Comparison of ENCODE assay signal across 9 mouse cellular contexts in the genomic region with DNA sequence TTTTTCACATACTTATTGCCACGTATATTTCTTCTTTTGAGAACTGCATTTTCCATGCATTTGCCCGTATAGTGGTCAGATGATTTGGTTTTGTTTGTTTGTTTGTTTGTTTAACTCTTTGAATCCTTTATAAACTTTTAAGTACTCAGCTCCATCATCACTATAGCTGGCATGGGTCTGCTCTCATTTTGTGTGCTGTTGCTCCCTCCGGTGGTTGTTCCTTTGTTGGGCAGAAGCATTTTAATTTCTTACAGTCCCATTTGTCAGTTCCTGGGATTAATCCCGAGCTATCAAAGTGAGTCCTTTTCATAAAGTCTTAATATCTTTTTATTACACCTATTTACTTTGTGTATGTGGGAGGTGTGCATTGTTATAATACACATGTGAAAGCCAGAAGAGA.
DNase-seq lines count a peak whose midpoint lies in the region; ATAC-seq and TF ChIP-seq lines count a peak whose summit lies in the region.
"Had no signal": no experiment of that assay in that cellular context is flagged by ENCODE, and none has a peak within 500 bp of the region (broad histone marks: within the 10 kb centered on the region; RNA-seq: fewer than 3 reads in every experiment).

No protein-coding gene starts in this region.

- H3K4me2 ChIP-seq in lung, postnatal 0 days (replicated peaks; ENCODE audit: low read depth, low read length), result no peak overlapping the region
- H3K4me2 ChIP-seq: liver, embryonic 15.5 days had no signal

- TF ChIP-seq EP300 in lung, postnatal 0 days (IDR thresholded peaks at IDR 0.05), result no peak

- TF ChIP-seq CTCF in thymus, adult 2 months (IDR thresholded peaks at IDR 0.05; ENCODE audit: borderline replicate concordance, control insufficient read depth, extremely low read depth, insufficient read depth, low read length, poor library complexity), result no peak
- peak; percentile 63 for TF ChIP-seq CTCF in lung, postnatal 0 days (IDR thresholded peaks at IDR 0.05)

- H3K27me3 ChIP-seq in thymus, adult 2 months (ENCODE audit: control insufficient read depth, insufficient read depth, low read length), result no peaks in the 10 kb centered on the region
- no peaks in the 10 kb centered on the region for H3K27me3 ChIP-seq in lung, postnatal 0 days (replicated peaks; ENCODE audit: insufficient read depth, low read length)
- H3K27me3 ChIP-seq: liver, embryonic 15.5 days had no signal

- H3K36me3 ChIP-seq in thymus, adult 2 months (ENCODE audit: control insufficient read depth, insufficient read depth, low read length), result no peaks in the 10 kb centered on the region
- no peaks in the 10 kb centered on the region for H3K36me3 ChIP-seq in lung, postnatal 0 days (ENCODE audit: insufficient read depth, low read length)
- H3K36me3 ChIP-seq: liver, embryonic 15.5 days had no signal

- H3K4me3 ChIP-seq in thymus, adult 2 months (ENCODE audit: control insufficient read depth, insufficient read depth, low read length), result no peak overlapping the region
- no peak overlapping the region for H3K4me3 ChIP-seq in lung, postnatal 0 days (ENCODE audit: low read depth, low read length)
- H3K4me3 ChIP-seq: liver, embryonic 15.5 days had no signal

- WGBS in thymus, adult 2 months, result 57% methylated on average over 4 of the region's 4 CpGs
- 43% methylated on average over 4 of the region's 4 CpGs for WGBS in lung, postnatal 0 days

- H3K9me3 ChIP-seq in lung, postnatal 0 days (ENCODE audit: low read length), result no peaks in the 10 kb centered on the region
- H3K9me3 ChIP-seq: liver, embryonic 15.5 days had no signal

- ATAC-seq in frontal cortex, adult (ENCODE audit: low TSS enrichment), result peak; percentile 87
- ATAC-seq in lung, postnatal 0 days, result no peak
- ATAC-seq in megakaryocyte-erythroid progenitor cell, adult 5-6 weeks (replicated peaks; ENCODE audit: low FRiP score, low TSS enrichment, poor library complexity, severe bottlenecking), result no peak

- no peak for TF ChIP-seq POLR2A in thymus, adult 2 months (IDR thresholded peaks at IDR 0.05; ENCODE audit: control insufficient read depth, extremely low read depth, insufficient read depth, low read length, poor library complexity)

- H3K27ac ChIP-seq in thymus, adult 2 months (ENCODE audit: control insufficient read depth, insufficient read depth, low read length), result no peak overlapping the region
- H3K27ac ChIP-seq in lung, postnatal 0 days (ENCODE audit: low read length), result no peak overlapping the region
- H3K27ac ChIP-seq: liver, embryonic 15.5 days had no signal

- peak; percentile 9 for DNase-seq in gastrocnemius, postnatal 10 days
- DNase-seq in gastrocnemius, adult 8-10 months (ENCODE audit: low spot score in 2 of 2), result no peak
- DNase-seq in thymus, postnatal 14 days, result peak; percentile 33
- DNase-seq in thymus, adult 2 months, result no peak
- peak; percentile 21 for DNase-seq in lung, postnatal 0 days (ENCODE audit: low spot score)
- DNase-seq in spleen, postnatal 14 days (ENCODE audit: low spot score in 2 of 2), result no peak

- H3K9ac ChIP-seq in lung, postnatal 0 days (replicated peaks; ENCODE audit: low read depth), result no peak overlapping the region
- H3K9ac ChIP-seq: liver, embryonic 15.5 days had no signal

- H3K4me1 ChIP-seq in thymus, adult 2 months (replicated peaks; ENCODE audit: control insufficient read depth, insufficient read depth, low read length), result no peaks in the 10 kb centered on the region
- H3K4me1 ChIP-seq in lung, postnatal 0 days (ENCODE audit: insufficient read depth, low read depth, low read length), result no peaks in the 10 kb centered on the region
- H3K4me1 ChIP-seq: liver, embryonic 15.5 days had no signal

Comparison
In these comparisons a context has a peak if more than half of its experiments do, and no peak if none do; other contexts are left out.
1. DNase-seq: peak in gastrocnemius, postnatal 10 days (single experiment), thymus, postnatal 14 days (single experiment) and lung, postnatal 0 days (single experiment); none in gastrocnemius, adult 8-10 months (0 of 2), thymus, adult 2 months (single experiment) and spleen, postnatal 14 days (0 of 2).